Mouse (Mus musculus): ENCODE measurements at regions not wholly inside any gene's neighbourhood (a gene's known extent, or its start where the extent isn't known, plus 50 kb on each side); places are given as distances from the start of the nearest gene placed in this dataset.

DNA sequence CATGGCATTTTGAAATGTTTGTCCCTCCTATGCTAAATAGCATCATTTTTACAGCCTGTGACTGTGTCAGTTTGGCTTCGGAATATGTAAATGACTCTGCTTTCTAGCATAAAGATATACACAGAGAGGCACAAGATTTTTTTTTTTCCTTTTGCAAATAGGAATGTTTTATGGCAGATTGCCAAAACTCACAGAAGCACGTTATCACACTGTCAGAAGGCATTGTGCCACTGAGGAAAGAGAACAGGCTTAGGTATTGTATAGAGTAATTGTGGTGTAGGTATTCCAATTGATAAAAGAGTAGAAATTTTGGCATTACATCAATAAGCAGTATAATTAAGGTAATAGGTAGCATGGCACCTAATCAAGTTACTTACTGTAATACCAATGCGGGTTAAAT lies 988.5 kb upstream of the Tenm2 start:
- DNase-seq (ENCODE audit: low spot score in 2 of 2), result no peak

DNA sequence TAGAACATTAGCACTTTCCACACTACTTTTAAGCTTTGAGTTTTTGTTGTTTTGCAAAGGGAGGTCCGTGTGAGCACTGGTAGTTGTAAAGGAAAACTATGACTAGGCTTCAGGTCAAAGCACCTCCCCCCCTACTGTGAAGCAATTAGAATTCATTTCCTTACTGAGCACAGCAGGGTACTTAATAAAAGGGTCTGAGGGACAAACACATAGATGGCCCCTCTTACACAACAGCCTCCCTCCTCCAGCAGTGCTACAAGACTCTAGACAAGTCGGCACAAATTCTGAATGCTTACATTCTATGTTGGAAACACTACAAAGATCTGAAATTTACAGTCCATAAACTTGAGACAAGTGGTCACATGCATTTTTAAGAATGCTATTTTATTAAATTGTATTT lies 967.6 kb upstream of the Tenm2 start:
- no peak for DNase-seq (ENCODE audit: low spot score in 2 of 2)

DNA sequence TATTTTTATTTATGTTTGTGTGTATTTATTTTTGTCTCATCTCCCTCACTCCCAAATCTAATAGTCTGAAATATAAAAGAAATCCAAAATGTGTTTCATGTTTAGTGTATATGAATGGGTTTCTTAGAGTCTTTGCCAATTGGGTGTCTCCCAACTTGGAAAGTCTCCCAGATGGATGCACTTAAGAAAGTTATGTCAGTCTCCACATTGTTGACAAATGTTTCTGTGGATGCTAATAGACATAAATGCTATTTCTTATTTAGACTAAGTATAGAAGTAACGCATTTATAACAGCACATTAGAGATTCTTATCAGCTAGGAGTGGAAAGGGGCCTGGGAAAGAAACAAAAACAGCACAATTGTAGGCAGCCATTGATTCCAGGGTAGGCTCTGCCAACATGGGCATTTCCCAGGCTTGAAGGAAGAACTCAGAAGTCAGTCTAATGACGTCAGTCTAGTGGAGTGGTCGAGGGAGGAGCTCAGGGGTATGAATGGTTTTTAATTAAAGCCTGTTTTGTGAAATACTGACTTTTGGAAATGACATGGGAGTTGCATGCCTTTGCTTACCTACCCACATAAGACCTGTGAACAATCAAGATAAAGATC lies 965.5 kb upstream of the Tenm2 start:
- no peak for DNase-seq (ENCODE audit: low spot score in 2 of 2)

DNA sequence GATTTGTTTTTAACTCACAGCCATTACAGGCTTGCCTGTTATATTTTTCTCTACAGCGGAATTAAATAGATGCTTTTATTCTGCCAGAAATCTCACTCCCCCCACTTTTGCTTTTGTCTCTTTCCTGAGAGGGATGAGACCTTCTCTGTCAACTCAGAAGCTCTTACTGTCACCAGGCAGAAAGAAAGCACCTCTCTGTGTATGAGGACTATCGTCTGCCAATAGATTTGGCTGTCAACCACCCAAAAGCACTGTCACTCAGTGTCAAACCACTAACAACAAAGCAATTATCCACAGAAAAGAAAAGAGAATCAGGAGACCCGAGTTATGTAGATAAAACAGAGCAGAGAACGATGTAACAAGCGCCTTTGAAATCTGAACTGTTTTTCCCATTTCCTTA lies 958.0 kb upstream of the Tenm2 start:
- DNase-seq (ENCODE audit: low spot score in 2 of 2), result peak in 1 of 2 experiments; percentile 2

DNA sequence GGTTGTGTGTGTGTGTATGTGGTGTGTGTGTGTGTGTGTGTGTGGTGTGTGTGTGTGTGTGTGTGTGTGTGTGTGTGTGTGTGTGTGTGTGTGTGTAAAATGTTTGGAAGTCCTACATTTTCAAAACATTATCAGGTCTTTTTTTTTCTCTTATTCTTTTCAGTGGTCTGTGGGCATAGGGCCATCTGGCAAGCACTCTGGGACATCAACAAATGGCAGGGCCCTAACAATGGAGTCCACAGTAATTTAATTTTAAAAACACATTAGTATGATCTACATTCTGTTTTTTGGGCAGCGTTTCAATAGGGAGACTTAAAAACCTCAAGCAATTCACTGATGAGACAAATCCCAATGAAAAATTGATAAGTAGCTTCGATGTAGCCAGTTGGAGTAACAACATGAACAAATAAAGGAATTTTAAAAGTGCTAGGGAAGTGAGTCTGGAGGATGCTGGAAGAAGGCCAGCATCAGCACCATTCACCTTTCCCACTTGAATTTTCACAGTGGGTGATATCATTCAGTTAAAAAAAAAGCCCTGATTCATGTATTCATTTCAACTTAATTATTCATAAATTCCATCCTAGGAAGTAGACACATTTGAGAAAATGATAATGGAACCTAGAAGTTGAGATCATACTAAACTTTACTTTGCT lies 956.3 kb upstream of the Tenm2 start:
- DNase-seq (ENCODE audit: low spot score in 2 of 2), result no peak

DNA sequence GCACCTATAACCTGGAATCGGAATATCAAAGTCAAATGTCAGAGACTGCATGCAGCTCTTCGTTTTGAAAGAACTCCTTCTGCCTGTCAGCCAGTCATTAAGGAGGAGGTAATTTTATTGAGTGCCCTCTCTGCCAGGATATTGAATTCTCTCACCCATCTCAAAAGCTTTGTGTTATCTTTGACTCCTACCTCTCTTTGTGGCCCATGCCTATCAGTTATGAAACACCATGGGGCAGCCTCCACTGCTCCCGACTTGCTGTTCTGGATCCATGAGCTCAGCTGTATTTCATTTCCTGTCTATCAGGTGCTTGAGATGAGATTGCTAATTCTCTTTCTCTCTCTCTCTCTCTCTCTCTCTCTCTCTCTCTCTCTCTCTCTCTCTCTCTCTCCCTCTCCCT lies 955.7 kb upstream of the Tenm2 start:
- DNase-seq (ENCODE audit: low spot score in 2 of 2), result no peak

DNA sequence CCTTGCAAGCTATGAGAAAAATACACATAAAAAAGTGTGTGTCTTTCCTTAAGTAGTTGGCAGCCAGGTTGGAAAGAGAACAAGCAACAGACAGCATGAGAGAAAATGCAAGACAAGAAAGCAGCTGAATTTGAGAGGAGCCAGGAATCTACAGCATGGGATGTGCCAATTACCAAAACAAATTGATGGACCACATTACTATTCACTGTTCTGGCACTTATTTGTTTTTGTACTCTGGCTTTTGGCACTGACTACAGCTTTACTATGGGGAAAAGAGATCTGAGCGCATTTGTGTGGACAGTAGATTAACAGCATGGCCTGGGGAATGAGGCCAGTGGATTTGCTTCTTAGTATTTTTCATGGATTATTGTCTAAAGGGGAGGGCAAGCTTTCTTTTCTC lies 935.0 kb upstream of the Tenm2 start:
- no peak for DNase-seq (ENCODE audit: low spot score in 2 of 2)

DNA sequence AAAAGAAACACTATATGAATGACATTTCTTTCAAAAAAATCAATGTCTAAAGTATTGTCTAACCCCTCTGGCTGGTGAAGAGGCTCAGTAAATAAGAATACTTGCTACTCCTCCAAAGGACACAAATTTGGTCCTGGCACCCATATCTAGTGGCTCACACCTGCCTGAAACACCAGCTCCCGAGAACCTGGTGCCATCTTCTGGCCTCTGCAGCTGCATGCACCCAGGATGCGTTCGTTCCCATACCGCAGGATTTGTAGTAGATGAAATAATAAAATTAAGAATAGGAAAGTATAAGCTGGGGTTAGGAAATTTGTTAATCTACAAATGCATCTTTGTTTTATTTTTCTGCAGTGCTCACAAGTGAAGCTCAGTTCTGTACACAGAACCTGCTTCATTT lies 922.5 kb upstream of the Tenm2 start:
- DNase-seq (ENCODE audit: low spot score in 2 of 2), result no peak

DNA sequence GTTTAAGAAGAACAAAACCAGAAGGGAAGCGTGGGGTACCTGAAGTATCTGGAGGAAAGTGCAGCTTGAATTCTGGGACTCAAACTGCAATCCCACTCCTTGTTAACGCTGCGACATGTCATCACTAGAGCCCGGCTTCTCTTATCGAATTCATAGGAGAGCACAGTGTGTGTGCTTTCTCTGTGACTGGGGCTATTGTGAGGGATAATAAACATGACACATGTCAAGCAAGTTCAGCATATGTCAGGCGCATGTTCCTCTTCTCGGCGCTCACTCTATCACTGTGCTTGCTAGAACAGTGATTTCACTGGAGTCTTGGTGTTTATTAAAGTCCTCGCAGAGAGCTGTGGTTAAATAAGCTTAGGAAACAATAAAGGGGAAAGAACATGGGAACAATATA lies 921.2 kb upstream of the Tenm2 start:
- no peak for DNase-seq (ENCODE audit: low spot score in 2 of 2)

DNA sequence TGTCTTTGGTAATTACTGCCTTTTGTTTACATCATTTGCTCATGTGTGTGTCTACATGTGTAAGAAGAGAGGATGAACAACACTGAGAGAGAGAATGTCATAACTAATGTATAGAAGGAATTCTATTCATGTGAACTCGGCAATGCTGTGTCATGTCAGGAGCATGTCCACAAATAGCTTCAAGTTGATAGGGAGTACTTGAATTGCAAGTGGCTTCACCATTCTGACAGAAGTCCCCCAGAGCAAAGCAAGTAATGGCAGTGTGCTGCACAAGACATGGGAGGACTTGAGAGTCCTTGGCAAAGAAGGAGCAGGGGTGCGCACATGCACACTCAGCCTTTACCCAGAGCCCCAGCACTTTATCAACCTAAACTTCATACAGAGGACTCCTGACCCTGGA lies 919.9 kb upstream of the Tenm2 start:
- DNase-seq (ENCODE audit: low spot score in 2 of 2), result no peak

DNA sequence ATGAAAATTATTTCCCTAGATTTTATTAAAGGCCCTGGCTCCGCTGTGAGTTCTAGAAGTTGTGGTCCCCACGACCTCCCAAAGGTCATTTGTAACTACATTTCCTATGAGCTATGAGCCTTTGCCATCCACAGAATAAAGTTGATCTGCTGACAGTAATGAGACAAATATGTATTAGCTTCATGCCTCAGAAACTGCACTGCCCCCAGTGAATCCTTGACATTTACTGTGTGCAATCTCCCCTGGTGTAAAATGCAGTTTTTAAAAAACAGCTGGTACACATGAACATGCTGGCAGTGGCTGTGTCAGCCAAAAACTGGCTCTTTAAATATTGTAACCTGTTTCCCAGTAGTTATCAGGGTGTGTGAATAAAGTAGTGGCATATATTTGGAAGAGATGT lies 907.7 kb upstream of the Tenm2 start:
- DNase-seq (ENCODE audit: low spot score in 2 of 2), result no peak

DNA sequence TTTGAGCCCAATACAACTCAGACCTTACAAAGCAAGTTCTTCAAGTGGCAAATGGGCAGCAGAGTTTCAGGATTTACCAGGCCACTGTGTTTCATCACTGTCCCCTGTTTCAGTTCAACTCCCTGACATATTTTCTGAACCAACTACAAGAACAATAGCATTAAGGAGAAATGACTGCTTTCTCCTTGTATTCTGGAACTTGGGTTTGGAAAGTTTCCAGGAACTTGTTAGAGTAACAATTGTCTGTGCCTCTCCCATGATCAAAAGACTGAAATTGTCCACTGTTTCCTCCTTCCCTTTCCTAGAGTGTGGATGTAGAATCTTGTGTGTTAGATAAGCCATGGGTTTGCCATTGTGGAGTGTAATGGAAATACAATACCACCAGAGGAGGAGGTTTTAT lies 893.1 kb upstream of the Tenm2 start:
- no peak for DNase-seq (ENCODE audit: low spot score in 2 of 2)

DNA sequence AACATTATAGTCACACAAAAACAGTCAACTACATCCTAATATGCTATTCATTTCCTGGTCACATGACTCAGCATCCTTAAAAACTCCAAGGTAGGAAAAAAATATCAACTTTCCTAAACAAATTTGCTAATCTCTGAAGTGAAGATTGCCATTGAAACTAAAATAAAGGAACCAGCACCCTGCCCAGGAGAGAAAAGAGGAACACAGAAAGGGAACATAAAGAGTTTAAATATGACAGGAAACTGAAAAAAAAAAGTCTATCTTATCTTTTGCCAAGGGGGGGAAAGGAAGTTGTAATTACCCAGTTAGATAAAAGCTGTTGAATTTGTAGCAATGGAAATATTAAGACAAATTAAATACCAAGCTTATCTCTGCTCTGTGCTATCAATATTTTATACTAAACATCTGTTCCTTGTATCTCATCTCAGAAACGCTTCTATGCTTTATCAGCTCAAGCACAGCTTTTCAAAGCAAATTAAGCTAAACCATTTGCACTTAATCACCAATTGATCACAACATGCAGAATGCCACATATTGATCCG lies 888.1 kb upstream of the Tenm2 start:
- no peak for DNase-seq (ENCODE audit: low spot score in 2 of 2)

DNA sequence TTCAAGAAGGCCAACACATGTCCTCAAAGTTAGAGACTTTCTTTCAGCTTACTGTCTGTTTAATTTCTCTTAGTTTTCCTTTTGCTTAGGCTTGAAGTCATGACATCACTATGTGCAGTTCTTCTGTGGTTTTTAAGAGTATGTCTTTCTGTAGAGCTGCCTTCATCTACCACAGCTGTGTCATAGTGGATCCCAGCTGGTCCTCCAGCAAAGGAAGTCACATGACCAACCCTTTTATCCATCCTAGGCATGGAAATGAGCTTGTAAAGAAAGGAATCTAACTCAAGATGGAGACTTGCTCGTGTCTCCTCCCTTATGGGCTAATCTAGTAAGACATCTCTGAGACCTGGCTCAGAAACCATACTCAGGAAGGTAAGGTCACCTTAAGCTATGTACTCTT lies 886.7 kb upstream of the Tenm2 start:
- no peak for DNase-seq (ENCODE audit: low spot score in 2 of 2)

DNA sequence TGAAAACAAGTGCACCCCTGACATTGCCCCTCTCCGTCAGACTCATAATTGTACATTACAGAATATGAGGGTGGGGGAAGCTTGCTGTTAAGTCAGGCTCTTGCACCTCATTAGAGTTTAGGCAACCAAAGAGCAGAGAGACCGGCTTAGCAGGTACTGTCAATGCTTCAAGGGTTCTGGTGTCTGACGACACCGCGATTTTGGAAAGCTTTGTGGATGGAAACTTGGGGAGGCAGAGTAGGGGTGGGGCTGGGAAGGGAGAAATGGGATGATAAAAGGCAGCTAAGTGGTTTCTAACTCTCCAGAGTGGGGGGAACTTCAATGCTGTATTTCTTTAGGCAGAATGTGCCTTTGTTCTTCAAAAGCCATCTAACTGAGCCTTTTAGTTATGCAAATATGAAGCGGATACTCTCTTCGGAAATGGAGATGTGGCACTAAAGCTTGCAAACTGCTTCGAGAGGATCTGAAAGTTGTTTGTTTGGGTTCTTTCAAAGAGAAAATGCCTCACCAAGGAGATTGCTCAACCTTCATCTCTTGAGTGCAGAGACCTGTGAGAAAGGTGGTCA lies 885.4 kb upstream of the Tenm2 start:
- DNase-seq (ENCODE audit: low spot score in 2 of 2), result no peak

DNA sequence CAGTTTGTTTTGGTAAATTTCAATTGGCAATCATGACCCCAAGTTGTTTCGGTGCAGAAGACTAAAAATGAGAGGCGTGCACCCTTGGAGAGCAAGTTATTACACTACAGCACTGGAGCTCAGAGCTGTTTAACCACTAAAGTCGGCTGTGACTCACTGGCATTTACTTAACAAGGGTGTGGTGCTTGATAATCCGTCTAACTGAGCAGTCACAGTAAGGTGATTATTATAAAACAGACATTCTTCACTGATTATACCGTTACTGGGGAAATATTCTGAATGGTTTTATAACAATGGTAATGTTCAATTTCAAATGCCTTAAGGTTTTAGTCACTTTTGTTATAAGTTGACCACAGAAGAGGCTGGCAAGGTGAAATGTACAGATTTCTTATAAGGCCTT lies 882.0 kb upstream of the Tenm2 start:
- DNase-seq (ENCODE audit: low spot score in 2 of 2), result no peak

DNA sequence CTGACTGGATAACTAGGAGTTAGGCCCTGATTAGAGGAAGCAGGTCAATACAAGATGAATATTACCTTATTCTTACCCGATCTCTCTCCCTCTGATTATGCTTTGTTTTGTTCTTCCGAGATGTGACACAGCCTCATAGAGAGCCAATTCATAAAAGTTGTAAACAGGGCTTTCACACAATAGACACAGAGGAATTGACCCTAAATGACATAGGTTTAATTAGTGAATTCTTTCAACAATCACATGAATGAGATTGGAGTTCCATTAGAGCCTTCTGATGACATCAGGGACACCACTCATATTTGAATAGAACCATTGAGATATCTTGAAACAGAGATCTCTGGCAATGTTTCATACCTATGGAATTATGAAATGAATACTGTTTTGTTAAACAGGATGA lies 856.4 kb upstream of the Tenm2 start:
- DNase-seq (ENCODE audit: low spot score in 2 of 2), result no peak

DNA sequence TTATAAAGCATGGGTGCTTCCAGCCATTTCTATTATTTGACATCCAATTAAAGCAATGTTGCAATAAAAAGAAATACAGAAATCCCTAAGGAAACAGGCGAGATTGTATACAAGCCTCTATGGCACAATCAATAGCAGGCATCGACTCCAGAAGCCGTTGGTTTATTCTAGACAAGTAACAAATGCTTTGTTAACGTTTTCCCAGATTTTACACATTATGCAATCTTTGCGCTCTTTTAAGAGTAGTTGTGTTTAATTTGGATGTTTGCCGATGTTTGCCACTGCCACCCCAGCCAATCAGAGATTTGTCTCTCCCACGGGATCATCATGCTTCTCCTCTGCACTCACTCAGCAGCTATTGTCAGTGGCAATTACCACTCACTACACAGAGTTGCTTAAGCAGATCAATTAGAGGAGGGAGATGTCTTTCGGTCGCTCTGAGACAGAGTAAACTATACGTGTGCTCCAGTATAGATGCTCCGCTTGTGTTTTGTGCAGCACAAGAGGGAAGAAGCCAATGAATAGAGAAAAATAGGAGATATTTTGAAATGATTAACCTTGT lies 839.5 kb upstream of the Tenm2 start:
- no peak for DNase-seq (ENCODE audit: low spot score in 2 of 2)

DNA sequence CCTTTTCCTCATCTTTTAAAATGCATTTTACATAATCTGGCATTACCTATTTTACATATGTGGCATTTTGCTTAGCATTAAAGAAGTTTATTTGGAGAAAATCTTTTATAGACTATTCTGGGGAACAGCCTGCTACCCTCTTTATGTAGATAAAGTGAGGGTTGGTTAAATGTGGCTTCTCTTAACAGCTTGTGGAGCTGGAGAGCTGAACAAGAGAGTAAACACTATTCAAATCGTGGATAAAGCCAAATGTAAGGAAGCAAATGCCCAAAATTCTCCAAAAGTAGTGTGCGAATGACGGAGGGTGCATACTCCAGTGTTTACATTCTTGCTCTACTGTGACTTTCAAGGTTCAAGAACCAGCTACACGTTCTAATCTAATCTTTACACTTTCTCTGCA lies 833.9 kb upstream of the Tenm2 start:
- no peak for DNase-seq (ENCODE audit: low spot score in 2 of 2)

DNA sequence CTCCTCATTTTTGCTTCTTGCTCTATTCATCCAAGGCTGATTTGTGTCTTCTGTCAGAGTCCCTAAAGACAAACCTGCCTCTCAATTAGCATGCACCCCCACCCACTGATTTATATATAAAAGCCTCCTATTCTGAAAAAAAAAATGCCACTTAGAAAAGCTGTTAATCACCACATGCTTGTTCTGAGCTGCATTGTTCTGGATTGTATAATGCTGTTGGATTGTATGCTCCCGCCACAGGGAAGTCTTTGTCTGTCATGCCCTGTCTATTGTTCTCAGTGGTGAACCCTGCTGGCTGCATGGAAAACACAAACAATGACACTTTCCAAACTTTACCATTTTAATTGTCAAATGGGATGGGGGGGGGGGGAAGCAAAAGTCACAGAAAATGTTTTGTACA lies 831.9 kb upstream of the Tenm2 start:
- peak in 1 of 2 experiments; percentile 4 for DNase-seq (ENCODE audit: low spot score in 2 of 2)

DNA sequence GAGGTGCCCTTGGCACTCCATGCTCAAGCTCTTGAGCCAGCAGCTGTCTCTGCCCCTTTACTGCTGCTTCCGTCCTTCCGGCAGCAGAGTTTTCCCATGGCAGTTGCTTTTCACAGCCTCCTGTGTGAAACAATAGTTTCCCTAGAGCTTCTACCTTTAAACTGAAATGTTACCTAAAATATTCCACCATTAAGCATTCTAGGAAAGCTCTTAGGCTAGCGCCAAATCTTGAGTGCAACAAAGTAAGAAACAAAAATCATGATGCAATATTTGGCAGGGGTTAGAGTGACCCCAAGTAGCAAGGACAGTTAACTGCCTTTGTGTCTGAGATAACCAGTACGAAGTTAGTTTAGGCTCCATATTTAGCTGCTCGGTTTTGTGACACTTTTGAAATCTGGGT lies 830.3 kb upstream of the Tenm2 start:
- DNase-seq (ENCODE audit: low spot score in 2 of 2), result no peak

DNA sequence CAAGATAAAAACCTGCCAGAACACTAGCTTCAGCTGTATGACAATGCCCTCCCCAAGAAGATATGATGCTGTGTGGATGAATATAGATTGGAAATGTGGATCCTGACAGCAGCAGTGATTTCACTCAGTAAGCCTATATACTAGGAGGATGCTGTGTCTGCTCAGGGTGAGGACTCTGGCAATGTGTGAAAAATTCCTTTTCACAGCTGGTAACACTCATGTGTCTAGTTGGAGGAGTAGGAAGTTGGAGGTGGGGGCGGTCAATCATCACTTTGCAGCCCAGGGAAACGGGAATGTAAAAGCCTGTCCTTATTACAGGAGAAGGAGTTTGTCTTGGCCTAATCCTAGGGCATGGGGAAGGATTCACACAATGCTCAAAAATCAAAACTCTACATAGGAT lies 824.3 kb upstream of the Tenm2 start:
- DNase-seq (ENCODE audit: low spot score in 2 of 2), result no peak

DNA sequence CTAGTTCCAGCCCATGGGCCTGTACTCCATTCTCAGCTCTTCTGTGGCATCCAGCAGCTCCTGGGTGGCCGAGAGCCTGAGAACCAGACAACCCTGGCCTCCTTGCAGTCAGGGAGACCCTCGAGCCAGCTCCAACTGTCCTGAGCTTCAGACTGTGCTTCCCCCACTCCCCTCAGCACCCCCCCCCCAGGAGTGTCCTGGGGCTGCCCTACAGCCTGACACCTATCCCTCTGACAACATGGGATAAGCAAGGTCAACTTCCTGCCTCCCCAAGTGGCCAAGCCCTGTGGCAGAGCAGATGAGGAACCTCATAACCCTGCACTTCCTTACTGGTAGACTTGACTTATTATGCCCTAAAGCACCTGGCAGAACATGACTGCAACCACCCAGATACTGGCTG lies 823.1 kb upstream of the Tenm2 start:
- no peak for DNase-seq (ENCODE audit: low spot score in 2 of 2)

Measured in right cerebral cortex, adult 2 months (tissue).